Mouse (Mus musculus) spleen, postnatal 10 days (tissue): Measurements from ENCODE around the gene Wdfy4.

ENCODE experiments used
- DNase-seq, 2 experiments: peaks; one replicate each; pipeline ENCODE4 v3.0.0; 2021 to 2022; ENCODE audit warnings: low spot score in 2 of 2

The Wdfy4 gene

GRCm38 (mm10) chr14:33078596-33078995 lies 106.7 kb downstream of the Wdfy4 start:
- no peak for DNase-seq

GRCm38 (mm10) chr14:33078110-33078509 lies 107.2 kb downstream of the Wdfy4 start:
- DNase-seq = no peak

DNA sequence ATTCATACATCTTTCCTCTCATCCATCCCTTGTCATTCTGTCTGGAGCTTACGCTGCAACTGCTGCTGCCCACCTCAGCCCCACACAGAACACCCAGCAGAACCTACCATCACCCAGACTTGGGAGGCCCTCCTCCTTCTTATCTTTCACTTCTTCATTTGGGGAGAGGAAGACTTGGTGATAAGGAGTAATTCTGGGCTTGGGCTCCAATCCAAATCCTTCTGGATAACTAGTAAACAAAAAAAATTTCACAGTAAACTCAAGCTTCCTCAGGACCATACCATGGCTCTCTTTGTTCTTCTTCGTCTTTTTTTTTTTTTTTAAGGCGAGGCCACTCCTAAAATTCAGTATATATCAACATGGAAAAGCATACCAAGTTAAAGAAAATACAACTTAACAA lies 112.0 kb downstream of the Wdfy4 start:
- DNase-seq = no peak

DNA sequence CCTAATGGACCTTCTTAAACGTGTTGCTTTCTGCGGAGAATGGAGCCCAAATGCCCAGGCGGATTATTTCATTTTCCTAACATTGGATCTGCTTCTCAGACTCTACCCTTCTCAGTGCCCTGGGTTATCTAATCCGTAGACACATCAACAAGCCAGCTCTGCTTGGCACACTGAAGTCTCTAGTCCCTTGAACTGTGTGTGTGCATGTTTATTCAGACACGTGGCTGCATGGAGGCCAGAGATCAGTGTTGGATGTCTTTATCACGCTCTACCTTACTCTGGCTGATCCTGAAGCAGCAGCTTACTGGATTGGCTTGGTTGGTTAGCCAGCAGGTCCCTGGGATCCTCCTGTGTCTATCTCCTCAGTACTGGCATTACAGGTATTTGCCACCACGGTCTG lies 113.0 kb downstream of the Wdfy4 start:
- DNase-seq = no peak

GRCm38 (mm10) chr14:33067676-33068075 lies 117.6 kb downstream of the Wdfy4 start:
- DNase-seq = no peak

- DNase-seq = no peak
Observed at GRCm38 (mm10) chr14:33062996-33063395, 122.3 kb downstream of the Wdfy4 start.

- no peak for DNase-seq
Observed at GRCm38 (mm10) chr14:33058881-33059660, 126.2 kb downstream of the Wdfy4 start.

DNA sequence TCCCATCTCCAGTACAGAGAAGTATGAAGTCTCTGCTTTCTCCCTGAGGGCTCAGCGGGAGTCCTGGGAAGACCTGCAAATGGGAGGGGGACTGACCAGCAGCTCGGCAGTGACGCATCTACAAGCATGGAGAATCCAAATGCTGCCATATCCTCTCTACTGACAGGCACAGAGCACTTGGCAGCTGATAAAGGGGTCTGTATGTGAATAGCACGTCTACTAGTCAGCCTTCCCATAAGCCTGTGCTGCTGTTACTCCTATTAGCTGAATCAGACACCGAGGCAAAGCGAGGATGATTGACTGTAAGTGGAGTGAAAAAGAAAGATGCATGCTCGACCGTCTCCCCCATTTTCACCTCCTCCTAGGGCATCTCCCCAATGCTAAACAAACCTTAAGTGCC lies 131.9 kb downstream of the Wdfy4 start:
- no peak for DNase-seq

DNA sequence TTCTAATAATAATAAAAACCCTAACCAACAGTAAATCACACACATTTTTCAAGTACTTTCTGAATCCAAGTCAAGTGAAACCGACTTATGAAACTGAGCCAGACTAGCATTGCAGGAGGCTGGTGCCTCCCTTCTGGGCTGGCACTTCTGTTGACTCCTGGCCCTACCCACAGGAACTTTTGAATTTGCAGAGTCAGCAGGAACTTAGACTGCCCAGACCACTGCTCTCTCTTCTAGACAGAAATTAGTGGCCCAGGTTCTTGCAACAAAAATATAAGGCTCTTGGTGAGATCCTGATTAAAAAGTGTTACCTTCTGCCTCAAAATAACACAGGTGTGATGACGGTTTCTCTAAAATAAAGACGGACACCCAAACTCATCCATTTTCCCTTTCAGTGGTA lies 140.1 kb downstream of the Wdfy4 start:
- DNase-seq = no peak

- DNase-seq = no peak
Observed at GRCm38 (mm10) chr14:33036811-33037210, 148.5 kb downstream of the Wdfy4 start.

DNA sequence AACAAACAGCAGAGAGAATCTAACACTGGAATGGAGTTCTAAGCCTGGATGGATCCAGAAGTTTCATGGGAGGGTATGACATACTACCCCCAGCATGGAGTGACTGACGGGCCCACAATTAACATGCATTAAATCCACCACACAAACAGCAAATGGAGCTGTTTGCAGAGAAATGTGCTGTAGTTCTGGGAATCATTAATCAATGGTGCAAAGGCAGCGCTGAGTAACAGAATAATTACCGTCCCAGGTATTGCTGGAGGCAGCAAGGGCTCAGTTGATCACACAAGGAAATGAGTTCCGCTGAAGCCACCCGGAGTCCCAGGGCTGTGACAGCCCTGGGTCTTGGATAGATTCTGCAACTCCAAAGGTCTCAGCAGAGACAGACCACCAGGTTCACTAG lies 149.9 kb downstream of the Wdfy4 start:
- no peak for DNase-seq

- no peak for DNase-seq
Observed at GRCm38 (mm10) chr14:33033424-33033823, 151.9 kb downstream of the Wdfy4 start.

- no peak for DNase-seq
Observed at GRCm38 (mm10) chr14:33030849-33031248, 154.5 kb downstream of the Wdfy4 start.

DNA sequence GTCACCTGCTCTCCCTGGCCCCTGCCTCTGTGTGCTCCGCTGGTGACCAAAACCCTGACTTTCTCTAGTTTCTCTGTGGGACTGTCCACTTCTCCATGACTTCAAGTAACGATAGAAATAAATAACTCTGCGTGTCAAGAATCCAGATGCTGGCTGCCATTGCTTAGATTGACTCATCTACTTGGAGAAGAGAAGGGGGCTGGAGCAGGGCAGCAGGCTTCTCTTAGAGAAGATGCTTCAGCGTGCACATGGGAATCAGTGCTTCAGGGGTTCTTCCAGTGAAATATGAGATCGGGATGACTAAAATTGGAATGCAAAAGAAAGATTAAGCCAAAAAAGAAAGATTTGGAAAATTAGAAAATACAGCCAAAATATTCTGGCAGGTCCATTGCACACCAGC lies 165.7 kb downstream of the Wdfy4 start:
- no peak for DNase-seq

DNA sequence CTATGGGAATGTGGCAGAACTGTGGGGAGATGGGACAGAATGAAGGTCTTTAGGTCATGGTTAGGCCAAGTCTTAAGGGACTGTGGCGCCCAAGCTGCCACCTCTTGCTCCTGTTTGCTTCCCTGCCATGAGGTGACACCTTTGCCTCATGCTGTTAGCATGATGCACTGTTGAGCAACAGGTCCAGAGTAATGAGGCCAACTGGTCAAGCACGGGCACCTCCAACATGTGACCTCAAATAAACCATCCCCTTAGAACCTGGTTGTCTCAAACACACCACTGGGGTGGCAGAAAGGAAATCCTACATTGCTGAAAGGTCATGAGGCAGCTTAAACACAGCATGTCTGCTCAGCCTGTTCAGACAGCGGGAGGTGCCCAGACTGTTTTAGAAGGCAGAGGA lies 166.3 kb downstream of the Wdfy4 start:
- no peak for DNase-seq

DNA sequence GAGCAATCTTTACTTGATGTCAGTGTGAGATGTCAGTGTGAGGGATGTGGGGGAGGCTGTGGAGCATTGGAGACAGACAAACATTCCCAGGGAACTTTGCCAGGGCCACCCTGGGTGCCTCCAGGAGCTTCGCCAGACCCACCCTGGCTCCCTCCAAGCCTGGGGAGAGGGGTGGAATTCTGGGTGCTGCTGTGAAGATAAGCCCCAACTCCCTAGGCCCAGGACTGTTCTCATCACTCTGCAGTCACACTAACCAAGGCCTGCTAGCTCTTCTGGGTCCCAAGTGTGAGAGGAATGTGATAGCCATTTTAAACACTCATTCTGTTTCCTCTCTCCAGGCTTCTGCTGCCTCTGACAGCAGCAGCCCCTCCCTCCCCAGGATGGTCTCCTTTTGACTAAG lies 177.7 kb downstream of the Wdfy4 start:
- DNase-seq = no peak

DNA sequence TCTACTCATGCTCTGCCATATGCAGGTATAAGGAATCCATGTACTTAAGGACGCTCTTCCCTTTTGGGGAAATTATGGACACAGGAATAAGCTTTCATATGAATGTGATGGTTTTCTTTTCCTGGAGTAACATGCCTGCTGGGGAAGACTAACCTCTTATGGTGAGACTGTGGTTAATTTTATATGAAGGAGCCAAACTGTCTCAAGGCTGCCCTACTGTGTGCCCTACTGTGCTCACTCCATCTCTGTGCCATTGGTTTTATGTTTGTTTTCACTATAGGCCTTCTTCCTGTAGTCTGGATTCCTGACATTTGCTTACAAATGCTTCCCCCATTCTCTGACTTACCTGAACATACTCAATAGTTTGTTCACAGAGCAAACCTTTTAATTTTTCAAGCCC lies 180.2 kb downstream of the Wdfy4 start:
- no peak for DNase-seq

DNA sequence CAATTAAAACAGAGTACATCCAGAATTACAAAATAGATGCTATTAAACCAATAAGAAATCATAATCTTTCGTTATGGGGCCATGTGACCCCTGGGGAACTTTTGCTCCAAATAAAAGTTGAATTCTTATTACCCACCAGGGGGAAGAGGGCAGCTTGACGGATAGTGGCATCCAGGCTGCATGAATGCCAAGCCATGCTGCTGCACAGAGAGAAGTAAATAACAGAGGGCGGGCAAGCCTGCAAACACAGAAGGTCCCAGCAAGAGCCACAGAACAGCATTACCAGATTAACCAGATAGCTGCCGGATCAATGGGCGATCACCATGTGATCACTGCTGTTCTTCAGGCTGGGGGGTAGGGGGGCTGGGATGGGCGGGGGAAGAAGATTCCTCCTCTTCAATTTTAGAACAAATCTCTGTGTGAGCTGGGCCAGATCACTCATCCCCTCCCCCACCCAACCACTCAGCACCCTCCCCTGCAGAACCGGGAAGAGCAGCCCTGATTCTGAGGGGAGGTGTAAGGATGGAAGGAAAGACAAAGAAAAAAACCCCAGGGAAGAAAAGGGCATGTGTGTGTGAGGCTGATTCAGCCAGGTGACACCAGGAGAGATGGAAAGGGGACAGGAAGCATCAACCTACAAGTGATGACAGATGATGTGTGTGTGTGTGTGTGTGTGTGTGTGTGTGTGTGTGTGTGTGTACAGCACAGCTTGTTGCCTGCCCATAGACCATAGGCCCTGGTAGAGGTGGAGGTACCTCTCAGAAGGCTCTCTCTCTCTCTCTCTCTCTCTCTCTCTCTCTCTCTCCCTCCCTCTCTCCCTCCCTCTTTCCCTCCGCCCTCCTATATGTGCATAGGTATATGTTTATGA lies 185.0 kb downstream of the Wdfy4 start:
- DNase-seq = no peak

GRCm38 (mm10) chr14:32999511-32999910 lies 185.8 kb downstream of the Wdfy4 start:
- no peak for DNase-seq

DNA sequence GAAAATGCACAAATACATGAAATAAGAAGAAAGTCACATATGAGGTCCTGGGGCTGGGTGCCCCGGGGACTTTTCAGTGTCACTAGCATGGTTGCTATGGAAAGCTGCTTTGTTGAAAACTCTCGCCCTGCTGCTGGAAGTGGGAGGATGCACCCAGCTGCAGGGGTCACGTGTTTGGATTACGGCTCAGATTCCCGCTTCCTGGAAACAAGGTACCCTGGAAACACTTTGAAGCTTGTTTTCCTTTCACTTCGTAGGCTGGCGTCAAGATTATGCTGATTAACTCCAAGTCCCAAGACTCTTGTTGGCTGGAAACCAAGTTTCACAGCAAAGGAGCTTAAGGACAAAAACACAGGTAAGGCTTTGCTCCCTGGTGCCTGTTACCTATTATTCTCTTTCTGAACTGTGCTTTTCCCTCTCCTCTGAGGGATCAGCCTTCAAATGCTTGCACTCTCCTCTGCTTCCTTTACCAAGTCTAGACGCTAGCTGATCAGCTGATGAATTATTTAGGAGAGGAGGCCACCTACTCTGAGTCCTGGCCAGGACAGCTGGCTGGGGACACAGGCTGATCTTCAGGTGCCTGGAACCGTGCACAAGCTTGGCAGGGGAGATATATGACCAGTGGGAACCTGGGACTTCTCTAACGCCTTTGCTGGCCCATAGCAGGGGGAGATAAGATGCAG lies 190.2 kb downstream of the Wdfy4 start:
- DNase-seq = no peak

DNA sequence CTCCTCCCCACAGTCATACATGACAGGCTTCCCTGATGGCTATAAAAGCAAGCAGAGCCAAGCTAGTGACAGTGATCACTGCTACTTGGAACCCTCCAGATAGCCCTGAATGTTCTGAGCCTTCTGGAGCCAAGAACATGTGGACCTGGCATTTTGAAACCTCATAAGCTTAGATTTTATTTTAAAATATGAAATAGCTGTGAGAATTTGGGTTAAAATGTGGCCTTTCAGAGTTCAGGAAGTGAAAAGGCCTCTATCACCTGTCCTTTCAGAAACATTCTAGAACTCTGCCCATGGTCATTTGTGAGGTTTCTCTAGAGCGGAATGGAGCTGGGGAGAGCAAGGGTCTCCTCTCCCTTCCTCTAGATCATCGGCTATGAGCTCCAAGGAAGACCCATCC lies 194.2 kb downstream of the Wdfy4 start, which contains the start of gene Lrrc18:
TSS of gene Lrrc18 (plus strand) at position 301 of the 400 bp plus-strand sequence.
- no peak for DNase-seq

DNA sequence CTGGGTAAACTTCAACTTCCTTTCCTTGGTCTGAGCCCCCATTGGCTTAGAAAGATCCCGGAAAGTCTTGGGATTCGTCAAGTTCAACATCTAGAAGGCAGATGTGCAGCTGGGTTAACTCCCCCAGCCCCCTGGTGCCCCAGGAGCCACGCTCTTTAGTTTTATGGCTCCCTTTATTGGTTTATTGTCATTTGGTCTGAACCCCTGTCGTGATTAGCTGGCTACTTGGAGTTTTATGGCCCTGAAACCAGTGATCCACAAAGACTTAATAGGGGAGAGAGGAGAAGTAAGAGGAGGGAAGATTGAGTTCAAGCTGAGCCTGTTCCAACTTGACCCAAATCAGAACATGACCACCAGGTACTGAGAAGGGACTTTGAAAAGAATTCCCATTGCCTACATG lies 198.6 kb downstream of the Wdfy4 start:
- DNase-seq = no peak
